Mouse (Mus musculus) testis, postnatal 14 days (tissue): ENCODE results near the gene Gm15737.

ENCODE experiments used
- DNase-seq: peaks from one replicate; pipeline ENCODE4 v3.0.0; 2021; ENCODE audit warnings: low spot score

Gm15737 gene

GRCm38 (mm10) chr6:92875340-92875739, 6.2 kb downstream of the Gm15737 start:
- DNase-seq, result no peak

GRCm38 (mm10) chr6:92876121-92876520, 7.0 kb downstream of the Gm15737 start:
- no peak for DNase-seq

GRCm38 (mm10) chr6:92877236-92877635, 8.1 kb downstream of the Gm15737 start:
- no peak for DNase-seq

- no peak for DNase-seq
Measured at GRCm38 (mm10) chr6:92878771-92879170, 9.6 kb downstream of the Gm15737 start.

- no peak for DNase-seq
Measured at GRCm38 (mm10) chr6:92879700-92880265, 10.6 kb downstream of the Gm15737 start.

- DNase-seq, result no peak
Measured at GRCm38 (mm10) chr6:92882446-92882845, 13.3 kb downstream of the Gm15737 start.

- peak; percentile 9 for DNase-seq
Measured at GRCm38 (mm10) chr6:92883131-92883900, 14.2 kb downstream of the Gm15737 start.

GRCm38 (mm10) chr6:92891535-92891934, 22.4 kb downstream of the Gm15737 start:
- no peak for DNase-seq

- DNase-seq, result no peak
Measured at GRCm38 (mm10) chr6:92904037-92904436, 34.9 kb downstream of the Gm15737 start.

GRCm38 (mm10) chr6:92904491-92904890, 35.3 kb downstream of the Gm15737 start:
- DNase-seq, result no peak

- no peak for DNase-seq
Measured at GRCm38 (mm10) chr6:92905922-92906321, 36.8 kb downstream of the Gm15737 start.

- no peak for DNase-seq
Measured at GRCm38 (mm10) chr6:92909361-92909760, 40.2 kb downstream of the Gm15737 start.

- no peak for DNase-seq
Measured at GRCm38 (mm10) chr6:92910611-92911010, 41.5 kb downstream of the Gm15737 start.

GRCm38 (mm10) chr6:92920938-92921689, 52.0 kb downstream of the Gm15737 start:
- peak; percentile 11 for DNase-seq

GRCm38 (mm10) chr6:92921843-92922242, 52.7 kb downstream of the Gm15737 start:
- DNase-seq, result peak; percentile 51

- DNase-seq, result peak; percentile 20
Measured at GRCm38 (mm10) chr6:92924536-92924935, 55.4 kb downstream of the Gm15737 start.

- DNase-seq, result no peak
Measured at GRCm38 (mm10) chr6:92928261-92928660, 59.1 kb downstream of the Gm15737 start.
